Mouse (Mus musculus) A20 (cell line): ENCODE measurements around the gene Cachd1.

Experiments
- DNase-seq: peaks from one replicate; pipeline ENCODE4 v3.0.0-alpha.2; 2011; ENCODE audit warnings: low read depth, low spot score

Gene Cachd1

DNA sequence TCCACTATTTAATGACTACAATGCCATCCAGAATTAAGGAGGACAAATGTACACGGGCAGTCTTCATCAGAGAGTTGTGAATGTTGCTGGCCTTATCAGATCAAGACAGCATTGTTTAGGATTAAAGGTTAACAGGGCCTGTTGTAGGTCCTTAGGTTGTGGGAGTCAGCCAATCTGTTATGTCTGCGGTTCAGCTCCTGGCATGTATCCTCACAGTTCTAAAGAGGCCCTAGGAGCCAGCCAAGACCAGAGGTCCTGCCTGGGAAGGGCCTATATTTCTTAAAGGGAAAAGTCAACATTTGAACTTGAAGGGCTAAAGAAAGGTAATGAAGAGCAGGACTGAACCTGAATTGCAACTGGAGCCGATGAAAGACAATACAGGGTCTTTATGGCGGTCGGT, 13.7 kb downstream of the Cachd1 start:
- DNase-seq: no peak

DNA sequence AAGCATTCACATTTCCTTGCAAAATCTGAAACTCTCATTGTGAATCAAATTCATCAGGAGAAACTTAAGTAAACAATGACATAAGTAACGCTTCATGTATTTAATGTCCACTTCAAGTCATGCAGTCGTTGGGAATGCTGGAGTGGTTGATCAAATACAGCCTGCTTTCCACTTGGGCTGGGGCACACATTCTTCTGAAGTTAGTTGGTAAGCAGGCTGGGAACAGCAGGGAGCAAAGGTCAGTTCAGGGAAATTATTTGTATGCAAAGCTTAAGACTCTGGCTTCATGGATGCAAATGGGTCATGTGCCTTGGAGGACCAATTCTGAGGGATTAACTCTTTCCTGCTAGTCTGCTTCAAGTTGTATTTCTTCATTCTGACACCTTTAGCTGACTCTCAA, 16.7 kb downstream of the Cachd1 start:
- no peak for DNase-seq

DNA sequence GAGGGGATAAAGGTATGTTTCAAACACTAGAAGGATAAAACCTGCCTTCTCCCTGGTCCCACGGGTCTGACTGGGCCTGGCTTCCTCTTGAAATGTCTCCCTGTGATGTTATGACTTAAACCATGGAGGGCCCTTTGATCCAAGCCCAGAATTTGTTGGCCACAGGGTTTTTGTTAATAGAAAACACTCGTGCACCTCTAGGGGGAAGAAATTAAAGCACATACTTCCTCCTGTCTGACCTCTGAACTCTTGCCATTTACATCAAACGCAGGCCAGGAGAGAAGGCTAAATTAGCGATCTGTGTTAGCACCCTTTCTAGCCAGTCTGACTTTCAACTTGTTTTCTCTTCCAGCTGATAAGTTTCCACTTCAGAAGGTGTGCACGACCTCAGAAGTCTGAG, 19.0 kb downstream of the Cachd1 start:
- no peak for DNase-seq

DNA sequence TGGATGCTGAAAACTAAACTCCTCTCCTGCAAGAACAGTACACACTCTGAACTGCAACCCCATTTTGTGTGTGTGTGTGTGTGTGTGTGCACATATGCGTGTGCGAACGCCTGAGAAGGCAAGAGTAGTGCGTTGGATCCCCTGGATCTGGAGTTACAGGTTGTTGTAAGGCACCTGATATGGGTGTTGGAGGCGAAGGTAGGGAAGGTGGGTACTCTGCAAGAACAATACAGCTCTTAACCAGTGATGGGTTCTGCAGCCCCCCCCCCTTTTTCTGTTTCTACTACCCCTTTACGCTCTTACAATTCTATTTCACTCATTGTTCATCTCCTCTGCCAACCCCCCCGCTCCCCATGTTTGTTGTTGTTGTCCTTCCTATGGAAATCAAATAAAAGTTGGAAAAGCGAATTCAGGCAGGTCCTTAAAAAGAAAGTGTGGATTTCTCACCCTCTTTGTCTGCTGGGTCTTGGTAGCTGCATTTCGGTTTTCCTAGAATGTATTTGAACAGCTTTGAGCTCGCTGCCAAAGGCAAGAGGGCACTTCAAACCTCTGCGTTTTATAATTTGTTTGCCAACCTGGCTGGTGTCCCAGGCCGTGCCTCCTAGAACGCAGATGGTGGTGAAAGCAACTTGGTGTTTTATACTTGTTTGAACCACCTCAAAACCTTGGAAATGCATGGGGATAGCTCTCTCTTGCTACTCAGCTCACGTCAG, 24.4 kb downstream of the Cachd1 start:
- DNase-seq: no peak

DNA sequence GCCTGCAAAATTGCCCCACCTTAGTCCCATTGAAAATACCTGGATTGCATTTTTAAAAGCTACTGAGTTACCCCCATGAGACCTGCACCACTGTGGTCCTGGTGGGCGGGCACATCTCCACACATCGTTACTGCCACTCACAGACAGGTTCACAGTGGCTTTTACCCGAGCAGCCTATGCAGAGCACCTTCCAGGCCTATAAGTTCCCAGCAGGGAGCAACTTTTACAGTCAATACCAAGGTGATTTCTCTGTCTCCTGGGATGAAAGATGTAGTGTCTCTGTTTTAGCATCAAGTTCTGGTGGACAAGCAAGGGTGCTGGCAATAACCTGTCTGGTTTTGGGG, 24.9 kb downstream of the Cachd1 start:
- no peak for DNase-seq

DNA sequence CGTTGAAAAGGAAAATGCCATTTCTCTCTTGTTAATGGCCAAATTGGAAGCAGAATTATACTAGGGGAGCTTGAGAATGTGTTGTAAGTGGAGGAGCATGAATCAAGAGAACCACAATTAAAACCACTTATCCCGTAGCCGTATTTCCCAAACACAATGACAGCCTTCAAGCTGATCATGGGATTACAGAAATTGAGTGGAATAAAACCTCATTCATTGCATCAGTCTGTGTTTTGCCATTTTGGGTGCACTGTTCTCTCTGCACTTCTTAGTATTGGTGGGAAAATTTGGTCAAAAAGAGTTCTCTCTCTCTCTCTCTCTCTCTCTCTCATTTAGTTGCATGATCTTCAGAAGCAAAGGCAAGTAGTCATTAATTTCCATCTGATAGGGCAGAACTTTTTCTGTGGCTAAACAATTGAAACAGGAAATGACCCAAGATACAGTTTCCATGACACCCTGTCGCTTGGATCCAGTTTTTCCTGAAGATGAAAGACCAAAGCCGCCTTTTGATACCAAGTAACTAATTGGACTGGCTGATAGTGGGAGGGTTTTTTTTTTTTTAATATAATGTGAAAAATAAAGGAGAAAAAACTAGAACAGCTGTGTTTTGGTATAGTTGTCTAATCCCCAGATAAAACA, 34.7 kb downstream of the Cachd1 start:
- no peak for DNase-seq

DNA sequence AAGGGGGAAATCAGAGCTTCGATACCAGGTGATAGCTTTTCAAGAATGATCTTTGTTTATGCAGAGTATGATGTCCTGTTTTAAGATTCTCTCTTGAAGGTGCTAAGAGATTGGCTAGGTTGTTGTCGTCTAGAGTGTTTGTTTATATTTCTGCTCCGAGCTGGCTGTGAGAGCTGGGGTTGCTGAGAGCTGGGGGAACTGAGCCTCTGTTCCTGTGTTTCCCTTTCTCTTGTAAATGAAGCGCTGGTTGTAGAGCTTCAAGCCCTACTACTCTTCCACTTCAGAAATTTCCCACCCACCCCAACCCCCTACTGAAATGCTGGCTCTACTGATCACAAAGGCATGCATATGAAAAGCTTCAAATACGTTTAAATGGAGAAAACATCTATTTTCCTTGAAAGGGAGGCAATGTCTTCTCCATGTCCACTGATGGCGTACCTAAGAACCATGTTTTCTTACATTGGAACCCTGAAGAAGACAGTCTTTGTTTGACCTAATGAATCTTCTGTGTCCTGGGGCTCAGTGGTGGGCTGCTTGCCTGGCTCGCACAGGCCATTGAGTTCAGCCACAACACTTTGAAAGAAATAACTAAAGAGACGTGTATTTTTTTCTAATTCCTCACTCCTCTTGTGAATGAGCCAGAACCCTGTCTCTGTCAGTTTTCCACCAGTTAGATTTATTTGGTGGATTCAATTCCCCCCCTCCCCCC, 35.5 kb downstream of the Cachd1 start:
- DNase-seq: no peak

DNA sequence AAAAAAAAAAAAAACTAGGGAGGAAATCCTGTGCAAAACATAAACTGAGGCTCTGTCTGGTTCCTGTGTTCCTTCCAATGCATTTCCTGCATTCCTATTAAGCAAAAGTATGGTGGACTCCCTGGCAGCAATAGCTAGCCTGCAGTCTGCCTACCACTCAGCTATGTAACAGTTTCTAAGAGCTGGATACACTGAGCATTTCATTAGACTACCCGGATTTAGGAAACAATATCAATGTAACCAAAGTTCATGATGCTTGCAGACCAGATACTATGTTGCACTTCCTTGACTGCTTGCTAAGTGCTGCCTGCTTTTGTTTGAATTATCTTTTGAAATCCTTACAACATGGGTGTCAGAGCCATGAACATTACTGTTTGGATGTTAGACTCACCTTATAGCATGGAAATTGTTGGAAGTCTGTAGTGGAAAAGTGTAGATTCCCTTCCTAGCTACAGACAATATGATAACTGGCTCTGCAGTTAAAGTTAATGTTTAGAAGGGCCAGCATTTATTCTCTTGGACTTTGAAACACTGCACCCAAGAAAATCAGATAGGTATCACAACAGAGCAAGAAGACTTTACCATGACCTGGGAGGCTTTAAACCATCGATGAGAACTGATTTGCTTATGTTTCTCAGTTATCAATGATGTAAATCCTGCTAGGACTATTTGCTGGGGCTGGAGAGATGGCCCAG, 37.4 kb downstream of the Cachd1 start:
- no peak for DNase-seq

DNA sequence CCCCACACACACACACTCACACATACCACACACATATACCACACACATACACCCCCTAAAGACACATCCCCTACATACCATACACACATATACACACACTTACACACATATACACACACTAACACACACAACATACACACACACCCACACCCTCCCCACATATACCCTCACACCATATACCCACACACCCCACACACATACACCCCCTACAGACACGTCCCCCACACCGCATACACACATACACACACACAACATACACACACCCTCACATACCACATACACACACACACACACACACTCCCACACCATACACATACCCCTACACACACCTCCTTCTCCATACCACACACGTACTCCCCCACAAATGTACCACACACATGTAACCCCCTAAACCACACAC, 42.8 kb downstream of the Cachd1 start:
- DNase-seq: no peak

DNA sequence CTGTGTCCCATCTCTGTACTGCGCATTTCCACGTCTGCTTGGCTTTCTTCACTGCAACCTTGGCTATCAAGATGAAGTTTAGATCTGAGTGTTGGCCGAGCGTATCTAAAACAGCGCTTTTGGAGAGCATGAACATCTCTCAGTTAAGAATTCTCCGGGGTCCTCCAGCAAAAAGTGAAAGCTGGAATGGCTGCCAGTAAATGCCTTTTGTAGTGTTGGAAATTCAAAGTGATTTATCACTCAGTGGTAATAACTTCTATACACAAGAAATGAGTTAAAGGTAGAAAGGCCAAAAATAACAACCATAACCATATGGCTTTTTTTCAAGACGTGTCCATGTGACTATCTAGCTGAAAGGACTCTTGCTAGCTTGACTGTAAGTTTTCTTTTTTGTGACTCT, 46.1 kb downstream of the Cachd1 start:
- DNase-seq: no peak

DNA sequence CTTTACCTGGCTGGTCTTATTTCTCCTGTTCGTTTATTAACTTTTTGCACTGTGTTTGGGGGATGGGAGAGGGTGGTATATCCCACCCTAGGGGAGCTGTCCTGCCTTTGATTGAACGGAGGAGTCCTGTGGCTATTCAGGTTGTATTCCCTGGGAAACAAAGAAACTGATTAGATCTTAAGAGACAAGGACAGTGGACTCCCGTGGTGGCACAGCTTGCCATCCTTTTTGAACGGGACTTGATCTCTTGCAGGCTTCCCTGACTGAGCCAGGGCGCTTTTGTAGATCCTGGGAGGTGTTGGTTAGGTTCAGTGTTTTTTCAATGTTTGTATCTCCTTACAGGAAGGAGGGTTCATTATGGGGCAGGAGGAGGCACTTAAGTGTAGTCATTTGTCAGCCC, 50.9 kb downstream of the Cachd1 start:
- no peak for DNase-seq

DNA sequence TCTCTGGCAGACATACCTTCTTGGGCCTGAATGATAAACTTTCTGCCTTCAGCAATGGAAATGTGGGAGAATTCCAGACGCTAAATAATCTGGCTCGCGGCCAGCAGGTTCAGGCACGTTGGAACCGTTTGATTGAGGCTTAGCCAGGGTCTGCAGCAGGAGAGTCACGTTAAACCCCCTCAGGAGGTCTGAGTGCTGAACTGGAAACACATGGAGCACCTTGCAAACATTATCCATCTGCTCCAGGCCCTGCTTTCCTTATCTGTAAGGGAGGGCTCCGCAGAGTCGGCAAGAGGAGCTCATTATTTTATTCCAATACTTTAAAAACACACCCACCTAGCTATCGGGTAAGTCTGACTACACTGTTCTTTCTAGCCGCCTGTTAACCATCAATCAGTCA, 52.3 kb downstream of the Cachd1 start:
- DNase-seq: no peak

DNA sequence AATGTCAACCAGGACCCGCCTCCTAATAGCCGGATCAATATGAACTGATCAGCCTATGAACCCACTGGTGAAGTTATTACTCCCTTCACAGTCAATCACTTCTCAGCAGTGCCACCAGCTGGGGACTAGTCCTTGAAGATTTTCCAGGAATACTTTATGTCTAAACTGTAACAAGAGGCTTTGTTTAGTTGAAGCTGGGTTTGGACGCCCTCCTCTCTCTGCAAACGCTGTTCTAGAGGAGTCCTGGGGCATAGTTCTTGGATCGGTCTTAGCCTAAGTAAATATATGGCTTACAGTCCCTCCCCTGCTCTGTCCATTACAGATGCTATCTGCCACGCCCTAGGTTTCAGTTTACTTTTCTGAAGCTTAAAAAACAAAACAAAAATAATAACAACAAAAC, 60.7 kb downstream of the Cachd1 start:
- no peak for DNase-seq

DNA sequence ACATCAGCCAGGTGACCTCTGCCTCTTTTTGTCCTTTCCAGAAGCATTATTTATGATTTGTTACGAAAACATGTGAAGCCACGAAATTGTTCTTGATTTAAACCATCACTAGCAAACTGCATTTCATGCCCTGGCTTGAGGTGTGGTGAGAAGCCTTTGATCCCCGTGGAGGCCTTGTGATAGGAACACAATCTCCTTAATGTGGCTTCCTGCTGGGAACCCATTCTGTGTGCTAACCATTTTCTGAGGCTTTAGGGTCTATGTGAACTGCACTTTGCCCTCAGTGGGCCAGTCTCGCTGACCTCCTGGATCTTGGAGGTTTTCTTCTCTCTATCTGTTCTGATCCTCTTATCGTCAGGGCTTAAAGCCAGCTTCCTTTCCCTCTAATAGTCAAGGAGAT, 66.2 kb downstream of the Cachd1 start:
- DNase-seq: no peak

DNA sequence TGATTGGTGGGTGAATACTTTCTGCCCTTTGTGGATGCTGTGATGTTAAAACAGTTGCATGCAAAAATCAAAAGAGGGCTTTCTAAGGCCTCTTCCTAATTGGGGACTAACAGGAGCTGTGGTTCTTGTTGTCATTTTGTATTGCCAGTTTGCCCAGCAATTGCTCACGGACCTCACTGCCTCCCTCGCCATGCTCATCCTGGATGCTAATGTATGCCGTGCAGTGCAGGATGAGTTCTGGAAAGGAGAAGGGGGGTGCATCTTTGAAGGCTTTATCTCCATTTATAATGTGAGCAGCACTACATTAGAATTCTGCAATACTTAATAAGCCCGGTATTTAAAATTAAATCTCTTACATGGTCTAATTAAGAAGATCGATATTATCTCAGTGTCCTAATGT, 66.6 kb downstream of the Cachd1 start:
- DNase-seq: no peak

DNA sequence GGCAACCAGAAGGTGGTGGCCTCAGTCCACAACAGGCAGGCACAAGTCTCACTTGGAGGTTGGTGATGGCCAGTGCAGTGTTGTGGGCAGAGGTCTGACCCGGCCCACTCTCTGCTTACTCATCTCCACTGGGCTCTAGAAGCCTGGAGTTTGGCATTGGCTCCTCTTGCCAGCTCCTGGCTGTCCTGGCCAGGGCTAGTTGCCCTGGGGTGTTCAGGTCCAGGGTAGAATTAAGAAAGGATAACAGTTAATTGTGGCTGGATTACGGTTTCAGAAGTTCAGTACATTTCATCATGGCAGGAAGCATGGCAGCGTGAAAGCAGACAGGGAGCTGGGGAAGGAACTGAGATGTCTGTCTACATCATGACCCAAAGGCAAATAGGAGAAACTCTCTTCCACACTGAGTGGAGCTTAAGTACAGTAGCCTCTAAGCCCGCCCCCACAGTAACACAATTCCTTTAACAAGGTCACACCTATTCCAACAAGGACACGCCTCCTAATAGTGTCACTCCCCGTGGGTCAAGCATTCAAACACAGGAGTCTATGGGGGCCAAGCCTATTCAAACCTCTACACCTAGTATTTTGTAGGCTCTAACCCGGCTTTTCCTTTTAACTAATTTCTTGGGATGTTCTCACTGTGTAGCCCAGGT, 74.5 kb downstream of the Cachd1 start:
- DNase-seq: no peak

DNA sequence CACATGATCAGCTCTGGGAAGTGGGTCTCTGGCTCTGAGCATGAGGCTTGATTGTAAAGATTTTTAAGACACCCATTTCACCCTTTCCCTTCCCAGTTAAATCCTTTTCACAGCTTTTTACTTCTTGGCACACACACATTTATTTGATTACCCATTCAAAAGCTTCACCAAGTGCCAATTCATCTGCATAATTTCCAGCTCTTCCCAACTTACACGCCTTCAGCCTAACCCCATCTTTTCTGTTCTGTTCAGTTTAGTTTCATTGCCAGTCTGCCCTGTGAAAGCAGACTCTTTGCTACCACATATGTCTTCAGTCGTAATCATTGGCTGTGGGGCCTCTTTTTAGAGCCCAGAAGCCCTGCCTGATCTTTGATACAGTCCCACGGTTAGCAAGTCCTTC, 76.0 kb downstream of the Cachd1 start:
- no peak for DNase-seq

DNA sequence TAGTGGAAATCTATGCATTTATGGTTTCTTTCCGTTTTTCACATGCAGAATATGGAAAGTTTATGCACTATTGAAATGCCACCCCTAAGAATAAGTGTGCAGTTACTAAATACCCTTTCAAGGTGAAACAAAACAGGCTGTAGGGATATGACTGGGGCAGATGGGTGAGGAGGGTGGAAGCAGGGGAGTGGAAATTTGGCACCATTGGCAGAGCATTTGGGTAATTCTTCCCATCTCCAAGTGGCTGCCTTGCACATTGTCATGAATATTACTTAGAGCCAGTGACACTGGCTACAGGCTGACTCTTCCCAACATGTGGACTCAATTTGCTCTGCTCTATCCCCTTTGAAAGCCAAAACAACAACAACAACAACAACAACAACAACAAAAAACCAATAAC, 77.0 kb downstream of the Cachd1 start:
- DNase-seq: no peak

DNA sequence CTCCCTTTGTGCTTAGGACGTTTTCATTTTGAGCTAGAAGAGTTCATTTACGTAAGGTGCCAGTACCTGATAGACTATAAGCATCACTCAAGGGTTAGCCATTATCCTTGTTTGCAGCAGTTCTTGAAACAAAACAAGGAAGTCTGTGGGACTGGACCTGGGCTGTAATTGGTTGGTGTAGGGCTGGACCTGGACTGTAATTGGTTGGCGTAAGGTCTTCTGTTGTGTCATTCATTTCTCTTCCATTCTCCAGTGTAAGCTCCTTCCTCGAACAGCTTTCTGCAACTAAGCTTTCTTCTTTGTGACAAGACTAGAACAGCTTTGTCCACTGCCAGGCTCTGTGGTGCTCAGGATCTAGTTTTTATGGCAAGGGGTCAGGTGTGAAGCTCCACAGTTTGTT, 78.9 kb downstream of the Cachd1 start:
- no peak for DNase-seq

DNA sequence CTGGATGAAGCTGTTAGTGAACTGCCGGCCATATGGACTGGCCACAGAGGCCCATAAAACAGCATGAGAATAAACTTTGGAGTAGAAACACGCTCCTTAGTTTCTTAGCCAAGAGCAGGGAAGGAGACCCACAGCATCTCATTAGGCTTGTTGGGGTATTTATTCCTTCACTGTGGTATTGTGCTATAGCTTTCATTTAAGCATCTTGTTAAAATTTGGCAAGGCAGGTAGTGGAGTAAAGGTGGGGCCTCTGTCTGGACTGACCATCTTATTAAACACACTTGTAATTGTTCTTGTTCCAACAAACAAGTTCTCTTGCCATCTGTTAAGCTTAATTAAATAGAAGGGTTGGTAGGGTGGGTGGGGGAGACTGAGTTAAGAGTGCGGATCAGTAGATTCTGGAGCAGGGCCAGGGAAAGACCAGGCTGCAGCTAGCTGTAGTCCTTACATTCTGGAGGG, 81.0 kb downstream of the Cachd1 start:
- no peak for DNase-seq

DNA sequence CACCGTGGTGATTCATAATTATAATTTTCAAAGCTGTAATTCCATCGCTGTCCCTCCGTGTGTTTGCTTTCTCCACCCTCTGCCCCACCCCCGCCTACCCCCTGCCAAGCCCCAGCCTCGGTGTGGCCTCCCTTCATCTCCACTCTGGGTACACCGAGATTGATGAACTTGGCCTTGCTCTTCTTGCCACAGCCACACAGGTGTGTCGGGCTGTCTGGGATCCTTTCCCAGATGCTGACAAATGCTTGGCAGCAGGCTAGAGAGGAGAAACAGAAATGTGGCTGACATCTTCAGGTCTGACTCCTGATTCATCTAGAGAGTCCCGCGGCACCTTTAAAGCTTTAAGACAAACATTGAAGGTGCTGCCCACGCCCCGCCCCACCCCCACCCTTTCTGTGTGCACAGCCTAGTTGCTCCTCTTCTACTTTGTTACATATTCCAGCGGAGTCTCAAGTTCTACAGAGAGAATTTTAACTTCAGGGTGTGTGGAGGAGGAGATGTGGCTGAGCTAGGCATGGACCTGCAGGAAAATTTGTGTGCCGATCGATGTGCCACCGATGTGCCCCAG, 87.5 kb downstream of the Cachd1 start:
- DNase-seq: no peak

DNA sequence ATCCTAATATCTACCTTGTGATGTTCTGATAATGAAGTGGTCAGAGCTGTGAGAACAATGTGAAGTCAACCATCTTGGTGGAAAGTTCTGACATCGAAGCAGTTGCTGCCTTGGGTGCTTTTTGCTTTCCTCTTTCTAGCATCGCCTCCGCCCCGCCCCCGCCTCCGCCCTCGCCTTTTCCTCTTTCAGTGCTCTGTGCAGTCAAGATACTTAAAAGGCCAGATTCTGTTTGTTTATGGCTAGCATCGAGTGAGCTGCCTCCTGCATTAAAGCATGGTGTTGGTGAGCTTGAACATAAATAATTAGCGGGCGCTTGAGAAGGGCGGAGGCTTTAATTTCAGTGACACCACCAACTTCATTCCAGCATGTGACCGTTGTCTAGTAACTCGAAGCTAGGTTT, 88.9 kb downstream of the Cachd1 start:
- DNase-seq: no peak
